Mouse (Mus musculus): ENCODE results near the gene Enpp5.

GRCm38 (mm10) chr17:44088226-44088625 lies 9.6 kb downstream of the Enpp5 start:
- TF ChIP-seq EP300 (IDR thresholded peaks at IDR 0.05; ENCODE audit: insufficient read depth, low read depth, low read length) (no peak), CTCF (IDR thresholded peaks at IDR 0.05; ENCODE audit: low read depth, low read length) (no peak)
